Mouse (Mus musculus) heart, embryonic 16.5 days (tissue): ENCODE results near the gene Gm7361. TPM values are rescaled to one million over a fixed set of nuclear protein-coding genes. Genes with fewer than 3 reads are reported as not detected.
"Not testable (repeated sequence)": the region's sequence is repeated elsewhere in the genome, so short reads cannot be mapped to it uniquely, and the experiment has no call there.

Source experiments
- ATAC-seq: fragments of 200-750 bp; cut with Nextera tagmentation; replicated peaks from 2 replicates; pipeline ENCODE4 v1.8.0; 2017; ENCODE audit warnings: moderate number of reproducible peaks; ENCODE audit not compliant: insufficient read depth, low FRiP score; ENCODE audit errors: extremely low read depth
- H3K27ac ChIP-seq: fragments of 300-500 bp; sonication (generic); 2 replicates; pipeline ENCODE4 v1.5.1; 2014; ENCODE audit warnings: mild to moderate bottlenecking, low read length, control low read depth, moderate library complexity
- H3K27me3 ChIP-seq: fragments of 300-500 bp; sonication (generic); 2 replicates; pipeline ENCODE4 v1.6.1; 2014; ENCODE audit warnings: low read length, mixed read lengths; ENCODE audit not compliant: control insufficient read depth, insufficient read depth
- H3K36me3 ChIP-seq: fragments of 300-500 bp; sonication (generic); 2 replicates; pipeline ENCODE4 v1.6.1; 2014; ENCODE audit not compliant: control insufficient read depth, insufficient read depth
- H3K4me1 ChIP-seq: fragments of 300-500 bp; sonication (generic); 2 replicates; pipeline ENCODE4 v1.6.1; 2014; ENCODE audit warnings: low read length, mixed read lengths; ENCODE audit not compliant: control insufficient read depth, insufficient read depth
- H3K4me2 ChIP-seq: fragments of 300-500 bp; sonication (generic); 2 replicates; pipeline ENCODE4 v1.6.1; 2014; ENCODE audit warnings: low read depth, mild to moderate bottlenecking, control low read depth, low read length
- H3K4me3 ChIP-seq: fragments of 300-500 bp; sonication (generic); 2 replicates; pipeline ENCODE4 v1.5.1; 2014; ENCODE audit warnings: mild to moderate bottlenecking, control low read depth, low read length
- H3K9ac ChIP-seq: fragments of 300-500 bp; sonication (generic); 2 replicates; pipeline ENCODE4 v1.6.1; 2014; ENCODE audit warnings: low read length, control low read depth
- H3K9me3 ChIP-seq: fragments of 300-500 bp; sonication (generic); replicated peaks from 2 replicates; pipeline ENCODE4 v1.6.1; 2016; ENCODE audit warnings: low read length; ENCODE audit not compliant: control insufficient read depth
- WGBS: fragments of 180-500 bp; shearing (Covaris S2); extraction: QIAGEN DNeasy Blood & Tissue Kit; methylation state at CpG from one replicate; pipeline ENCODE4 v1.1.7; 2014; 5-methylcytosine and 5-hydroxymethylcytosine counted together
- polyA plus RNA-seq: library from polyadenylated mRNA; unstranded; fragments of >200 nt; fragmentation: Nextera tagmentation; extraction: Ambion mirVana; gene quantifications from 2 replicates; pipeline ENCODE4 v1.2.1, GENCODE M21; 2015

Gm7361 gene
- not detected in 2 replicates for polyA plus RNA-seq

GRCm38 (mm10) chr5:26257391-26257790 lies at the start of gene Gm7361:
Gene Gm7361, plus strand, starts transcription at chr5:26257691.
- not testable (repeated sequence) for ATAC-seq, H3K4me2 ChIP-seq, H3K4me1 ChIP-seq, H3K27me3 ChIP-seq, H3K9ac ChIP-seq, H3K36me3 ChIP-seq, H3K27ac ChIP-seq, H3K9me3 ChIP-seq, H3K4me3 ChIP-seq
- WGBS: 62% methylated on average over 3 of the region's 3 CpGs

GRCm38 (mm10) chr5:26211030-26211429 lies 46.5 kb upstream of the Gm7361 start:
- Histone ChIP-seq H3K27me3 (no peaks in the 10 kb centered on the region), H3K9ac (no peak overlapping the region), H3K4me2 (no peak overlapping the region), H3K4me1 (no peaks in the 10 kb centered on the region), H3K4me3 (no peak overlapping the region), H3K36me3 (no peaks in the 10 kb centered on the region), H3K27ac (no peak overlapping the region), H3K9me3 (no peaks in the 10 kb centered on the region)
- WGBS: 76% methylated on average over 4 of the region's 4 CpGs
- no peak for ATAC-seq

- Histone ChIP-seq H3K4me3 (no peak overlapping the region), H3K4me2 (no peak overlapping the region), H3K9me3 (no peaks in the 10 kb centered on the region), H3K36me3 (no peaks in the 10 kb centered on the region), H3K27me3 (no peaks in the 10 kb centered on the region), H3K27ac (no peak overlapping the region), H3K9ac (no peak overlapping the region), H3K4me1 (no peaks in the 10 kb centered on the region)
- ATAC-seq: no peak
- WGBS: 68% methylated on average over 1 of the region's 1 CpGs
Observed at GRCm38 (mm10) chr5:26222076-26222475, 35.4 kb upstream of the Gm7361 start.

- H3K4me3 ChIP-seq, H3K4me1 ChIP-seq: not testable (repeated sequence)
Observed at GRCm38 (mm10) chr5:26266656-26267055, 9.2 kb downstream of the Gm7361 start.

GRCm38 (mm10) chr5:26280361-26280760 lies 22.9 kb downstream of the Gm7361 start:
- Histone ChIP-seq H3K4me1 (no peaks in the 10 kb centered on the region), H3K4me2 (no peak overlapping the region), H3K27me3 (no peaks in the 10 kb centered on the region), H3K9ac (no peak overlapping the region), H3K4me3 (no peak overlapping the region), H3K27ac (no peak overlapping the region), H3K36me3 (no peaks in the 10 kb centered on the region), H3K9me3 (0 out of 2 replicates have a peak, but pooled peaks cover 3% of the 10 kb centered on the region)
- 50% methylated on average over 5 of the region's 5 CpGs for WGBS
- no peak for ATAC-seq

More at GRCm38 (mm10) chr5:26266656-26267055, 9.2 kb downstream of the Gm7361 start:
- H3K36me3 ChIP-seq, H3K9me3 ChIP-seq, ATAC-seq, H3K4me2 ChIP-seq, H3K27ac ChIP-seq, H3K9ac ChIP-seq, H3K27me3 ChIP-seq: not testable (repeated sequence)
- WGBS: 73% methylated on average over 3 of the region's 3 CpGs

GRCm38 (mm10) chr5:26281717-26282116 lies 24.2 kb downstream of the Gm7361 start:
- Histone ChIP-seq H3K36me3 (no peaks in the 10 kb centered on the region), H3K27ac (no peak overlapping the region), H3K9me3 (peaks cover 6% of the 10 kb centered on the region), H3K4me1 (no peaks in the 10 kb centered on the region), H3K9ac (no peak overlapping the region), H3K4me3 (no peak overlapping the region), H3K27me3 (no peaks in the 10 kb centered on the region), H3K4me2 (no peak overlapping the region)
- no peak for ATAC-seq
- WGBS: 90% methylated on average over 1 of the region's 1 CpGs

- no peaks in the 10 kb centered on the region for H3K4me1 ChIP-seq
- WGBS: 5% methylated on average over 4 of the region's 4 CpGs
- ATAC-seq: no peak
- no peaks in the 10 kb centered on the region for H3K36me3 ChIP-seq
- H3K4me3 ChIP-seq: no peak overlapping the region
- H3K27ac ChIP-seq: no peak overlapping the region
- H3K4me2 ChIP-seq: no peak overlapping the region
- peaks cover 6% of the 10 kb centered on the region for H3K9me3 ChIP-seq
- no peaks in the 10 kb centered on the region for H3K27me3 ChIP-seq
- no peak overlapping the region for H3K9ac ChIP-seq
Observed at GRCm38 (mm10) chr5:26282282-26282681, 24.8 kb downstream of the Gm7361 start.

- Histone ChIP-seq H3K9ac (no peak overlapping the region), H3K27me3 (no peaks in the 10 kb centered on the region), H3K9me3 (peaks cover 6% of the 10 kb centered on the region), H3K36me3 (no peaks in the 10 kb centered on the region), H3K4me3 (no peak overlapping the region), H3K4me1 (no peaks in the 10 kb centered on the region), H3K4me2 (no peak overlapping the region), H3K27ac (no peak overlapping the region)
- ATAC-seq: no peak
- 63% methylated on average over 1 of the region's 1 CpGs for WGBS
Observed at GRCm38 (mm10) chr5:26283399-26283798, 25.9 kb downstream of the Gm7361 start.

GRCm38 (mm10) chr5:26291621-26292020 lies 34.1 kb downstream of the Gm7361 start:
- no peaks in the 10 kb centered on the region for H3K4me1 ChIP-seq

More at GRCm38 (mm10) chr5:26291621-26292020, 34.1 kb downstream of the Gm7361 start:
- Histone ChIP-seq H3K4me3 (no peak overlapping the region), H3K9ac (no peak overlapping the region), H3K27me3 (no peaks in the 10 kb centered on the region), H3K36me3 (no peaks in the 10 kb centered on the region), H3K9me3 (no peaks in the 10 kb centered on the region; the same call in 1 of the 2 replicates), H3K27ac (no peak overlapping the region), H3K4me2 (no peak overlapping the region)
- WGBS: 71% methylated on average over 1 of the region's 1 CpGs
- no peak for ATAC-seq
